Mouse (Mus musculus) liver, embryonic 14.5 days (tissue): ENCODE data around the gene Pax8. TPM values are rescaled to one million over a fixed set of nuclear protein-coding genes. Genes with fewer than 3 reads are reported as not detected.

Experiments
- ATAC-seq: fragments of 200-750 bp; cut with Nextera tagmentation; 2 replicates; pipeline ENCODE4 v1.8.0; 2017; ENCODE audit warnings: moderate number of reproducible peaks, mild to moderate bottlenecking, moderate library complexity; ENCODE audit not compliant: insufficient read depth
- DNase-seq, 3 experiments: peaks; one replicate each; pipeline ENCODE4 v3.0.0-alpha.2; 2012 to 2013; ENCODE audit warnings: low read depth in 3 of 3, low spot score in 3 of 3
- H3K27ac ChIP-seq: fragments of 300-500 bp; sonication (generic); 2 replicates; pipeline ENCODE4 v1.5.1; 2014; ENCODE audit warnings: moderate library complexity, mild to moderate bottlenecking, control low read depth, inconsistent platforms
- H3K27me3 ChIP-seq: fragments of 300-500 bp; sonication (generic); 2 replicates; pipeline ENCODE4 v1.6.1; 2014; ENCODE audit warnings: mild to moderate bottlenecking, low read length, moderate library complexity; ENCODE audit not compliant: control insufficient read depth, insufficient read depth
- H3K36me3 ChIP-seq: fragments of 300-500 bp; sonication (generic); replicated peaks from 2 replicates; pipeline ENCODE4 v1.6.1; 2014; ENCODE audit warnings: low read depth; ENCODE audit not compliant: control insufficient read depth, insufficient read depth
- H3K4me1 ChIP-seq, 2 experiments: fragments of 200-500 bp in 1 of 2; fragments of 300-500 bp in 1 of 2; sonication (generic) in 1 of 2; replicated peaks; 2 replicates each; pipeline ENCODE4 v1.6.1; 2012 to 2014; ENCODE audit warnings: antibody characterized with exemption in 1 of 2, inconsistent platforms in 1 of 2, low read length in 1 of 2; ENCODE audit not compliant: control insufficient read depth in 2 of 2, insufficient read depth in 2 of 2
- H3K4me2 ChIP-seq: fragments of 300-500 bp; sonication (generic); 2 replicates; pipeline ENCODE4 v1.6.1; 2014; ENCODE audit warnings: low read depth, mild to moderate bottlenecking, control low read depth, moderate library complexity
- H3K4me3 ChIP-seq, 2 experiments: fragments of 200-500 bp in 1 of 2; fragments of 300-500 bp in 1 of 2; sonication (generic) in 1 of 2; 2 replicates each; pipeline ENCODE4 v1.5.1; 2012 to 2014; ENCODE audit warnings: low read depth in 2 of 2, low read length in 2 of 2, mild to moderate bottlenecking in 2 of 2, control low read depth in 1 of 2, inconsistent platforms in 1 of 2, moderate library complexity in 1 of 2; ENCODE audit not compliant: insufficient read depth in 1 of 2
- H3K9ac ChIP-seq: fragments of 300-500 bp; sonication (generic); replicated peaks from 2 replicates; pipeline ENCODE4 v1.6.1; 2014; ENCODE audit warnings: mild to moderate bottlenecking, control low read depth, moderate library complexity
- H3K9me3 ChIP-seq: fragments of 300-500 bp; sonication (generic); 2 replicates; pipeline ENCODE4 v1.6.1; 2016; ENCODE audit warnings: low read length, mixed read lengths; ENCODE audit not compliant: control insufficient read depth
- CTCF ChIP-seq: IDR thresholded peaks from 2 replicates; pipeline ENCODE4 v1.5.1; 2016; ENCODE audit warnings: antibody characterized with exemption, low read depth, control low read depth
- EP300 ChIP-seq: IDR thresholded peaks from 2 replicates; pipeline ENCODE4 v1.6.1; 2016; ENCODE audit warnings: antibody characterized with exemption, low read depth
- WGBS: fragments of 180-500 bp; shearing (Covaris S2); extraction: QIAGEN DNeasy Blood & Tissue Kit; methylation state at CpG from one replicate; pipeline ENCODE4 v1.1.7; 2014; ENCODE audit not compliant: insufficient replicate concordance; 5-methylcytosine and 5-hydroxymethylcytosine counted together
- polyA plus RNA-seq, 2 experiments: library from polyadenylated mRNA; depleted of rRNA in 1 of 2; stranded (reverse) in 1 of 2; unstranded in 1 of 2; fragments of >200 nt; fragmentation: Nextera tagmentation in 1 of 2; extraction: Ambion mirVana in 1 of 2; gene quantifications; 2 replicates each; pipeline versions ENCODE4 v1.2.1 to v1.2.3; 2012 to 2014

Gene Pax8
- polyA plus RNA-seq, 2 experiments: 0.03 TPM; not detected in 1

- DNase-seq (no peak), ATAC-seq (no peak)
- Histone ChIP-seq H3K9ac (no peak overlapping the region), H3K4me1 (no peaks in the 10 kb centered on the region), H3K36me3 (no peaks in the 10 kb centered on the region), H3K9me3 (no peaks in the 10 kb centered on the region), H3K27ac (no peak overlapping the region), H3K4me3 (no peak overlapping the region), H3K27me3 (no peaks in the 10 kb centered on the region; the same call in 1 of the 2 replicates), H3K4me2 (no peak overlapping the region)
- TF ChIP-seq CTCF (no peak), EP300 (no peak)
- 74% methylated on average over 4 of the region's 4 CpGs for WGBS
Measured at GRCm38 (mm10) chr2:24485398-24485797, 10.0 kb upstream of the Pax8 start.

- Histone ChIP-seq H3K27ac (no peak overlapping the region), H3K27me3 (peaks cover 17% of the 10 kb centered on the region), H3K9me3 (no peaks in the 10 kb centered on the region), H3K9ac (no peak overlapping the region), H3K4me1 (0 out of 4 replicates have a peak, but pooled peaks cover 0 to 1% of the 10 kb centered on the region in 2 experiments), H3K4me3 (no peak overlapping the region), H3K4me2 (no peak overlapping the region), H3K36me3 (no peaks in the 10 kb centered on the region)
- DNase-seq (no peak), ATAC-seq (no peak)
- WGBS: 36% methylated on average over 2 of the region's 2 CpGs
- no peak for TF ChIP-seq CTCF
Measured at GRCm38 (mm10) chr2:24479906-24480305, 4.5 kb upstream of the Pax8 start.

GRCm38 (mm10) chr2:24479151-24479550 lies 3.8 kb upstream of the Pax8 start:
- H3K27ac ChIP-seq: no peak overlapping the region
- H3K36me3 ChIP-seq: no peaks in the 10 kb centered on the region
- no peak for TF ChIP-seq CTCF
- no peak overlapping the region for H3K4me3 ChIP-seq
- no peak overlapping the region for H3K9ac ChIP-seq
- DNase-seq (no peak), ATAC-seq (no peak)
- no peaks in the 10 kb centered on the region for H3K9me3 ChIP-seq
- WGBS: 8% methylated on average over 1 of the region's 1 CpGs
- H3K4me1 ChIP-seq: 0 out of 4 replicates have a peak, but pooled peaks cover 0 to 1% of the 10 kb centered on the region in 2 experiments
- H3K27me3 ChIP-seq: peaks cover 25% of the 10 kb centered on the region
- H3K4me2 ChIP-seq: no peak overlapping the region

- no peaks in the 10 kb centered on the region for H3K36me3 ChIP-seq
- H3K27me3 ChIP-seq: peaks cover 30% of the 10 kb centered on the region
- no peaks in the 10 kb centered on the region for H3K9me3 ChIP-seq
- DNase-seq (no peak), ATAC-seq (no peak)
- no peak overlapping the region for H3K4me3 ChIP-seq
- WGBS: 50% methylated on average over 4 of the region's 4 CpGs
- TF ChIP-seq CTCF: no peak
- no peak for TF ChIP-seq EP300
- 0 out of 4 replicates have a peak, but pooled peaks cover 0 to 1% of the 10 kb centered on the region in 2 experiments for H3K4me1 ChIP-seq
- H3K9ac ChIP-seq: no peak overlapping the region
- no peak overlapping the region for H3K4me2 ChIP-seq
- no peak overlapping the region for H3K27ac ChIP-seq
Measured at GRCm38 (mm10) chr2:24478611-24479010, 3.2 kb upstream of the Pax8 start.

- Histone ChIP-seq H3K9ac (no peak overlapping the region), H3K36me3 (no peaks in the 10 kb centered on the region), H3K4me2 (no peak overlapping the region), H3K27me3 (peaks cover 53% of the 10 kb centered on the region), H3K9me3 (no peaks in the 10 kb centered on the region), H3K4me1 (0 out of 4 replicates have a peak, but pooled peaks cover 0 to 1% of the 10 kb centered on the region in 2 experiments), H3K27ac (no peak overlapping the region), H3K4me3 (no peak overlapping the region)
- ATAC-seq (no peak), DNase-seq (no peak)
- WGBS: 11% methylated on average over 28 of the region's 29 CpGs
- TF ChIP-seq EP300 (no peak), CTCF (no peak)
Measured at GRCm38 (mm10) chr2:24474514-24475378, 653 bp downstream of the Pax8 start.
